Mouse (Mus musculus) midbrain, embryonic 11.5 days (tissue): ENCODE data around the gene Ube2ql1. TPM values are rescaled to one million over a fixed set of nuclear protein-coding genes. Genes with fewer than 3 reads are reported as not detected.
A peak's percentile ranks its signal among the peaks of the same experiment; 100 is the strongest.

Source experiments
- ATAC-seq: fragments of 200-750 bp; cut with Nextera tagmentation; 2 replicates; pipeline ENCODE4 v1.8.0; 2017; ENCODE audit warnings: moderate TSS enrichment, moderate library complexity; ENCODE audit not compliant: low FRiP score
- DNase-seq: peaks from one replicate; pipeline ENCODE4 v3.0.0; 2015; ENCODE audit warnings: low spot score; ENCODE audit errors: missing footprints
- H3K27ac ChIP-seq: fragments of 300-500 bp; sonication (generic); 2 replicates; pipeline ENCODE4 v1.5.1; 2014; ENCODE audit warnings: low read depth, low read length
- H3K27me3 ChIP-seq: fragments of 300-500 bp; sonication (generic); 2 replicates; pipeline ENCODE4 v1.6.1; 2014; ENCODE audit warnings: mild to moderate bottlenecking, low read length, moderate library complexity, mixed read lengths; ENCODE audit not compliant: control insufficient read depth, insufficient read depth
- H3K36me3 ChIP-seq: fragments of 300-500 bp; sonication (generic); 2 replicates; pipeline ENCODE4 v1.6.1; 2014; ENCODE audit warnings: mild to moderate bottlenecking, low read length, moderate library complexity, mixed read lengths; ENCODE audit not compliant: control insufficient read depth, insufficient read depth
- H3K4me1 ChIP-seq: fragments of 300-500 bp; sonication (generic); 2 replicates; pipeline ENCODE4 v1.6.1; 2014; ENCODE audit warnings: low read length; ENCODE audit not compliant: control insufficient read depth, insufficient read depth
- H3K4me2 ChIP-seq: fragments of 300-500 bp; sonication (generic); 2 replicates; pipeline ENCODE4 v1.6.1; 2014; ENCODE audit warnings: mild to moderate bottlenecking, moderate library complexity
- H3K4me3 ChIP-seq: fragments of 300-500 bp; sonication (generic); 2 replicates; pipeline ENCODE4 v1.5.1; 2014; ENCODE audit warnings: low read depth, low read length
- H3K9ac ChIP-seq: fragments of 300-500 bp; sonication (generic); 2 replicates; pipeline ENCODE4 v1.6.1; 2014; ENCODE audit warnings: low read length
- H3K9me3 ChIP-seq: fragments of 300-500 bp; sonication (generic); 2 replicates; pipeline ENCODE4 v1.6.1; 2016; ENCODE audit warnings: low read length; ENCODE audit not compliant: control insufficient read depth
- WGBS: fragments of 180-500 bp; shearing (Covaris S2); extraction: QIAGEN DNeasy Blood & Tissue Kit; methylation state at CpG from one replicate; pipeline ENCODE4 v1.1.7; 2014; 5-methylcytosine and 5-hydroxymethylcytosine counted together
- polyA plus RNA-seq: library from polyadenylated mRNA; unstranded; fragments of >200 nt; fragmentation: Nextera tagmentation; extraction: Ambion mirVana; gene quantifications from 2 replicates; pipeline ENCODE4 v1.2.1, GENCODE M21; 2014

Ube2ql1 gene
- polyA plus RNA-seq, 1 experiment from 2014 or later, result 7.2 TPM

GRCm38 (mm10) chr13:69696333-69696991 is 43.2 kb downstream of the Ube2ql1 start:
- no peaks in the 10 kb centered on the region for H3K36me3 ChIP-seq
- H3K4me3 ChIP-seq, result no peak overlapping the region
- peak; percentile 75 for ATAC-seq
- H3K4me1 ChIP-seq, result no peaks in the 10 kb centered on the region
- H3K9me3 ChIP-seq, result no peaks in the 10 kb centered on the region
- WGBS, result 42% methylated on average over 13 of the region's 13 CpGs
- H3K27me3 ChIP-seq, result no peaks in the 10 kb centered on the region
- H3K9ac ChIP-seq, result no peak overlapping the region
- H3K4me2 ChIP-seq, result no peak overlapping the region
- H3K27ac ChIP-seq, result no peak overlapping the region
- DNase-seq, result peak; percentile 95

- DNase-seq (peak; percentile 87), ATAC-seq (peak; percentile 45; the same call in 1 of the 2 replicates)
- Histone ChIP-seq H3K9me3 (no peaks in the 10 kb centered on the region), H3K36me3 (no peaks in the 10 kb centered on the region), H3K4me2 (no peak overlapping the region), H3K4me1 (no peaks in the 10 kb centered on the region), H3K9ac (no peak overlapping the region), H3K27me3 (no peaks in the 10 kb centered on the region), H3K27ac (no peak overlapping the region), H3K4me3 (no peak overlapping the region)
- WGBS, result 42% methylated on average over 7 of the region's 7 CpGs
These were observed 48.6 kb downstream of the Ube2ql1 start for GRCm38 (mm10) chr13:69691074-69691473.

DNA sequence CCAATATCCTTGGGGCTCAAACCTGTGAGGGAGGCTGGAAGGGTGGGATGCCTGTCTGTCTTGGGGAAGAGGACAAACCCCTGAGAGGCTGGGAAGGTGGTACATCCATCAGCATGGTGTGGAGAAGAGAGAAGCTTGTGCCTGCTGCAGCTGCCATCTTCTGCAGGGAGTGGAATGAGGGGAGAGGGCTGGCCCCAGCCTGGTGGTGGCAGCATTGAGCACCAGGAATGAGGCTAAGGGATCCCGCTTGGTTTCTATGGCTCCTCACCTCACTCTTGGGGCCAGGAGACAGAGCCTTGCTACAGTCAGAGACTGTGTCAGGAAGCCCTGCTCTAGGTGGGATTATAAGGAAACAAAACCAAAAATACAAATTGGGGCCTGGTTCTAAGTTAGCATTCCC is 52.7 kb downstream of the Ube2ql1 start:
- peaks cover 3% of the 10 kb centered on the region; the same call in 1 of the 2 replicates for H3K4me1 ChIP-seq
- 50% methylated on average over 1 of the region's 1 CpGs for WGBS
- H3K36me3 ChIP-seq, result no peaks in the 10 kb centered on the region
- no peak for DNase-seq
- H3K9ac ChIP-seq, result no peak overlapping the region
- ATAC-seq, result no peak
- H3K4me2 ChIP-seq, result no peak overlapping the region
- H3K9me3 ChIP-seq, result no peaks in the 10 kb centered on the region
- no peak overlapping the region for H3K27ac ChIP-seq
- H3K4me3 ChIP-seq, result no peak overlapping the region
- H3K27me3 ChIP-seq, result no peaks in the 10 kb centered on the region

GRCm38 (mm10) chr13:69685406-69685818 is 54.3 kb downstream of the Ube2ql1 start:
- no peak for DNase-seq
- Histone ChIP-seq H3K27me3 (no peaks in the 10 kb centered on the region), H3K36me3 (no peaks in the 10 kb centered on the region), H3K27ac (no peak overlapping the region), H3K9ac (peak overlapping the region; percentile 11; the same call in 1 of the 2 replicates), H3K4me1 (peaks cover 3% of the 10 kb centered on the region; the same call in 1 of the 2 replicates), H3K9me3 (no peaks in the 10 kb centered on the region), H3K4me2 (no peak overlapping the region), H3K4me3 (no peak overlapping the region)
- peak; percentile 63 for ATAC-seq
- 25% methylated on average over 5 of the region's 5 CpGs for WGBS

GRCm38 (mm10) chr13:69673921-69674618 is 65.6 kb downstream of the Ube2ql1 start:
- ATAC-seq (no peak), DNase-seq (no peak)
- H3K27me3 ChIP-seq, result no peaks in the 10 kb centered on the region
- no peak overlapping the region for H3K27ac ChIP-seq
- no peaks in the 10 kb centered on the region for H3K36me3 ChIP-seq
- no peak overlapping the region for H3K4me2 ChIP-seq
- H3K9ac ChIP-seq, result no peak overlapping the region
- H3K4me1 ChIP-seq, result no peaks in the 10 kb centered on the region
- 67% methylated on average over 10 of the region's 10 CpGs for WGBS
- H3K4me3 ChIP-seq, result no peak overlapping the region
- H3K9me3 ChIP-seq, result no peaks in the 10 kb centered on the region

DNA sequence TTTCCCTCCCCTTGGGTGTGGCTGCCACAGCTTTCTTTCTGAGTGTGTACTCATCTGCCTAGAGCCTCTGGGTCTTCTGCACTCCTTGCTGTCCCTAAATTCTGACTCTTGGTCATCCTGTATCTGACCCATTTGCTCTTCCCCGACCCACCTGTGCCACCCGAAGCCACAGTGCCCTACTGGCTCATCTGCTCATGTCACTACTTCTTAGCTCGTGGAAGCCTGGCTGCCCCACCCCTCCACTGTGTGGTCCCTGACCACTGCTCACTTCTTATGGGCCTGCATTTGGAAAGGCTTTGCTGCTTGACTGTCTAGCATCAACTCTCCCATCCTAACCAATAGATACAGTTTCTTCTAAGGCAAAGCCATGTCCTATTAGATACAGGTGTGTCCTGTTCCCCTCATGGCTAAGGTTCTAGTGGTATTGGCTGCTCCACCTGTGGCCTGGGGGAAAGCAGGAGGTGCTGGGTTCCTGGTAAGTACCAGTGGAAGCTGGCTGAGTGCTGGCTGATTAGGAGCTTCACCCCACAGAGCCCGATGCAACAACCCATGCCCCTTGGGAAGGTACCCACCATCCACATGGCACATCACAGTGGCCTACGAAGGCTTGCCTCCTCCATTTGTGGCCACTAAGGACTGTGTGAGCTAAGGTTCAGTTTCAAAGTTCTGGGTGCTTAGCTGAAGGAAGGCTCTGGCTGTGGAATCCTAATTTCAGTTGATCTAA is 66.3 kb downstream of the Ube2ql1 start:
- H3K4me1 ChIP-seq, result no peaks in the 10 kb centered on the region
- no peak overlapping the region for H3K4me2 ChIP-seq
- no peak overlapping the region for H3K4me3 ChIP-seq
- ATAC-seq, result no peak
- no peaks in the 10 kb centered on the region for H3K9me3 ChIP-seq
- no peaks in the 10 kb centered on the region for H3K27me3 ChIP-seq
- H3K36me3 ChIP-seq, result no peaks in the 10 kb centered on the region
- 83% methylated on average over 5 of the region's 5 CpGs for WGBS
- no peak overlapping the region for H3K27ac ChIP-seq
- no peak for DNase-seq
- no peak overlapping the region for H3K9ac ChIP-seq

DNA sequence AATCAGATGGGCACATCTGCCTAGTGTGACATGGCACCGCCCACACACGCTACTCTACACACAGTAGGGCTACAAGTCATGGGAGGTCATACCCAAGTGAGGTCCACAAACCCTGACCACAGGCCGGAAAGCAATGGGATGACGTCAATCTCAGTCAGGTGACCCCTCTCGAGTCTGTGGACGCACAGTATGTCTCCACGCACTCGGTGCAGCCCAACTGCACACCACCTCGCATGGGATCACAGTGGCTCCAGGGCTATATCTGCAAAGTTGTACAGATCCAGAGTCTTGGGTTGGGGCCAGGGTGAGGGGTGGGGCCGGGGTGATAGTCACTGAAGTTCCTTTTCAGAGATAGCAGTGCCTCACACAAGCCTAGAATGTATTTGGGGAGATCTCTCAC is 67.1 kb downstream of the Ube2ql1 start:
- Histone ChIP-seq H3K4me3 (no peak overlapping the region), H3K27ac (no peak overlapping the region), H3K9ac (no peak overlapping the region), H3K4me2 (no peak overlapping the region), H3K27me3 (no peaks in the 10 kb centered on the region), H3K4me1 (no peaks in the 10 kb centered on the region), H3K36me3 (no peaks in the 10 kb centered on the region), H3K9me3 (no peaks in the 10 kb centered on the region)
- 93% methylated on average over 10 of the region's 10 CpGs for WGBS
- ATAC-seq, result no peak
- DNase-seq, result no peak

DNA sequence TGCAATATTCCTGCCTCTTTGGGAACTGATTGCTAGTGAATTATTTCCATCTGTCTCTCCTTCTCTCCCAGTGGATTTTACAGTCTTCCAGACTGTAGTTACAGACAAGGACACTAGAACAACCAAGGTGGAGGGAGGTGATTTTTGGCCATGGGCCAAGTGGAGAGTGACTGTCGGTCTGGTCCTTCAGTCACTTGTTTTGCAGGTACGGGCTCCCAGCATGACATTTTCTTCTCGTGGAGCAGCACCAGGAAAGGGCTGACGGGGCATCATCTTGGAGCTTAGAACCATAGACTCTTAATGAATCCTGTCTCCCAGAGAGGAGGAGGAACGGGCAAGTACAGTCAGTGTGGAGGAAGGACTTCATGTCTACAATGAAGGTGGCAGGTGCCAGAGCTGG is 67.6 kb downstream of the Ube2ql1 start:
- Histone ChIP-seq H3K27ac (no peak overlapping the region), H3K9ac (no peak overlapping the region), H3K4me3 (no peak overlapping the region), H3K4me2 (no peak overlapping the region), H3K36me3 (no peaks in the 10 kb centered on the region), H3K4me1 (no peaks in the 10 kb centered on the region), H3K27me3 (no peaks in the 10 kb centered on the region), H3K9me3 (no peaks in the 10 kb centered on the region)
- DNase-seq (no peak), ATAC-seq (no peak)
- WGBS, result 92% methylated on average over 5 of the region's 5 CpGs

DNA sequence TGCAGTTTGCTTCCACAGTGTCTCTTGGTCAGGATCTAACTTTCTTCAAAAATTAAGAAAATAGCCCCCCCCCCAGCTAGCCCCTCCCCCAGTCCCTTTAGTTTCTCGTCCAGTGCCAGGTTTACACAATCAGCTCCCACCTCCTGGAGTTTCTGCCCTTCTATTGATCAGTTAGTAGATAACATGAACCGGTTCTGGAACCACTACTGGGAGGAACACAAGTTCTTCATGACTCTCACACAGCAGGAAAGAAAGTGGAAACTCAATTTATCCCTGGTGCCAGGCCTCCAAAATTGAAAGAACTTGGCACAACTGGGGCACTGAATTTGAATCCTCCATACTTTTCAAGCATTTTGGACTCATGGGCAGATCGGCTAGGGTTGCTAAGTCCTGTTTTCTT is 85.2 kb downstream of the Ube2ql1 start:
- DNase-seq (no peak), ATAC-seq (no peak)
- Histone ChIP-seq H3K4me1 (no peaks in the 10 kb centered on the region), H3K4me2 (no peak overlapping the region), H3K9me3 (no peaks in the 10 kb centered on the region), H3K36me3 (no peaks in the 10 kb centered on the region), H3K27me3 (no peaks in the 10 kb centered on the region), H3K9ac (no peak overlapping the region), H3K4me3 (no peak overlapping the region), H3K27ac (no peak overlapping the region)
- WGBS, result 82% methylated on average over 3 of the region's 3 CpGs
